Mouse (Mus musculus) MN1 (cell line): ENCODE measurements around the gene Tmx2.
"Not testable (repeated sequence)": the region's sequence is repeated elsewhere in the genome, so short reads cannot be mapped to it uniquely, and the experiment has no call there.

ENCODE experiments used
- DNase-seq: peaks from one replicate; pipeline ENCODE4 v3.0.0-alpha.2; 2016; ENCODE audit warnings: low spot score

The Tmx2 gene

GRCm38 (mm10) chr2:84688080-84688844 lies 9.3 kb upstream of the Tmx2 start:
- DNase-seq: no peak

DNA sequence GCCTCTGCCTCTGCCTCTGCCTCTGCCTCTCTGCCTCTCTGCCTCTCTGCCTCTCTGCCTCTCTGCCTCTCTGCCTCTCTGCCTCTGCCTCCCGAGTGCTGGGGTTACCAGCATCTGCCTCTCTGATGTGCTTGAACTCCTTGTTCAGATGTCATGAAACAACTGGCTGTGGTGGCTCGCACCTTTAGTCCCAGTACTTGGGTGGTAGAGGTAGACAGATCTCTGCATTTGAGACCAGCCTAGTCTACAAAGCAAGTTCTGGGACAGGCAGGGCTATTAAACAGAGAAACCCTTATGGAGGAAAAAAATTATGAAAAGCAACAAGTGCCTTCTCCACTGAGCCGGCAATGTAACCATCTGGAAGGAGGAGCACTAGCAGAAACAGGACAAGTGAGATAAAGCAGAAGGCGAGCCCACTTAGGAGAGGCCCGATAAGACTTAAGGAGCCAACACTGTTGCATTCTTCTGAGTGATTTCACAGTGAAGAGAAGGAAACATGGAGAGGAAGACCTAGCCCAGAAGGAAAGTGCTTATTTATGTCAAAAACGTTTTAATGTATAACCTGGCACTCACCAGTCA lies 3.8 kb upstream of the Tmx2 start:
- DNase-seq: no peak

DNA sequence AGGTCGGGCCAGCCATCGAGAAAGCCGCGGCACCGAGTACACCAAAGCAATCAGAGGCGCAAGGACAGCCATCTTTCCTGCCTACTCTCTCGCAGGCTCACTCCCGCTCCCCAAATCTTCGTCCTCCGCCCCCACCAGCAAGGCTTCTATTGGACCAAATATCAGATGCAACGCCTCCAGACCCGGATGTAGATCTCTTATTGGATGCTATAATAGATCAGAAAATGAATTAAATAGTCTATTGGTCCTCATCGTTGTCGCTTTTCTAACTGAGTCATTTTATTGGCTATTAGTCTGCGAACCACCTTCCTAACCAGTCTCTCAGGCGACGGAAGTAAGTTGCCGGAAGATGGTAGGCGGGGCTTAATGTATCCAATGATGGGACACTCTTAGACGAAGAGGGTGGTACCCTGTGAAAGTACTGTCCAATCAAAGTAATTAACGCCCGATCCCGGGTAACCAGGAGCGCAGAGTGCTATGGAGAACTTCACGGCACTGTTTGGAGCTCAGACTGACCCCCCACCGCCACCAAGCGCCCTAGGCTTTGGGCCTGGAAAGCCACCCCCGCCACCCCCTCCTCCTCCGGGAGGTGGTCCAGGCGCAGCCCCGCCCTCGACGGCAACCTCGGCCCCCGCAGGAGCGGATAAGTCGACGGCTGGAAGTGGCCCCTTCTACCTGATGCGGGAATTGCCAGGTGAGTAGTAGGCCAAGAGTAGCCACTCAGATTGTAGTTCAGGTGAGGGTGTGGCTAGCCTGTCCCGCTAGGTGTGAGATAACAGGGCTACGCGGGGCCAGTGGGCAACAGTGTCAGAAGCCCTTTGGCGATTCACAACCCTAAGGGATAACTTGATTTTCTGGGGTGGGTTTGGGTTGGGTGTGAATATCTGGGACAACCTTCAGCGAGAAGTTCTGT lies 716 bp downstream of the Tmx2 start, which contains the start of the genes Gm28635 and Med19:
TSS of gene Gm28635 (minus strand) at position 74 of the 913 bp plus-strand sequence.
TSS of gene Med19 (plus strand) at position 435 of the 913 bp plus-strand sequence.
- peak; percentile 99 for DNase-seq

GRCm38 (mm10) chr2:84677270-84677967 lies 1.5 kb downstream of the Tmx2 start:
- DNase-seq: peak; percentile 73

GRCm38 (mm10) chr2:84671535-84671934 lies 7.4 kb downstream of the Tmx2 start:
- not testable (repeated sequence) for DNase-seq

DNA sequence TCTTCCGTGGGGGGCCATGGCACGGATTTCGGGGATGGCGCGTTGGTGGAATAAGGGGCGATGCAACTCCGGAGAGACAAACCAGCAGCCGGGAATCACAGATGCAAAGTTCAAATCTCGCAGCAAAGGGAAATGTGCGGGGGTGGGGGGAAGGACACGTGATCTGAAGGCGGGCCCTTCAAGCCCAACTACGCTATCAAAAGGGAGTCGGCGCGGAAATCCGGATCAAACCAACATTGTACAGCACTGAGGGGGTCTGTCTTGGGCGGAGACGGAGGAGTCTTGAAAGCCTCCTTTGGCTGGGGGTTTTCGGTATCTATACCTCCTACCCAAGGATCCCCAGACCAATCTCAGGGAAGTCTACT lies 8.4 kb downstream of the Tmx2 start, which contains the start of gene Selenoh:
TSS of gene Selenoh (minus strand) at position 202 of the 365 bp plus-strand sequence.
- peak; percentile 86 for DNase-seq

DNA sequence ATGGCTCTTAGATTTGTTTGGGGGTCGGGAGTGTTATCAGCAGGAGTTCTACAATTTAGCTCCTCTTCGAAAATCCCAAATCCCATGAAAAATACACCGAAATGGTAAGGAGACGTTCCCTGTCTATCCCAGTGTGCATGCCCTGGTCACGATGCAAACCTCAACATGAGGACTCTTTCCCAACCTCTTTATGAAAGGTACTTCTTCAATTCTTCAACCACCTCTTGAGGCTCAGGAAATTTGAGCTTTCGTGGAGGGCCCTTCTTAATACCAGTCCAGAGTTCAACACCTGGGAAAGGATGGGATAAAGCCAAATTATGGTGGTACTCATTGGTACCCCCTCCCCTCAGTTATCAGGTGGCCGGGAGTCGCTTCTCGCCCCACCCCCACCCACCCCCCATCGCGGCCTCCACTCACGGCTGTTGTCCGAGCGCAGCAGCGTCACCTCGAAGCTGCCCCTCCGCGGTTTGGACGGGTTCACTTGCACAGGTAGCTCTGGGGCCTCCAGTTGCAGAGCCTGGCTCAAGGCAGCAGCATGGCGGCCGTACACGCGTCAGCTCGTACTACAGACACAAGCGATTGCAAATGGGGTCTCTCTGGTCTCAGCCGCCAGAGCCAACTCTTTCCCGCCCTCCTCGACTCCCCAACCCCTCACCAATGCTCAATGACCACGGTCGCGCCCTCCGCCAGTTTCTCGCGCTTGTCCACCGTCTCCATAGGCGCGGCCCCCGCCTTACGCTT lies 8.9 kb downstream of the Tmx2 start:
- DNase-seq: peak; percentile 48

DNA sequence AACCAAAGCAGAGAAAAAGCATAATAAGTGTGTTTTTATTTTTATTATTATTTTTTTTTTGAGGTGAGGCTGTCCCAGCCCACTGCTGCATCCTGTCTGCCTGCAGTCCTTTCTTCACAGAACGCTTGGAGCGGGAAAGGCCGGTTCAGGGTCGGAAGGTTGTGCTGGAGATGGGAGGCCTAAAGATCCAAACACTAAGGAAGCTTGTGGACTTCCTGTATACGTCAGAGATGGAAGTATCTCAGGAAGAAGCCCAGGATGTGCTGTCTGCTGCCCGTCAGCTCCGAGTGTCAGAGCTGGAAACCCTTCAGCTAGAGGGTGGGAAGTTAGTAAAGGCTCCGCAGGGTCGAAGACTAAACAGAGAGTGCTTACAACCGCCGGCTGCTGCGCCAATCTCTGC lies 12.9 kb downstream of the Tmx2 start:
- DNase-seq: no peak

DNA sequence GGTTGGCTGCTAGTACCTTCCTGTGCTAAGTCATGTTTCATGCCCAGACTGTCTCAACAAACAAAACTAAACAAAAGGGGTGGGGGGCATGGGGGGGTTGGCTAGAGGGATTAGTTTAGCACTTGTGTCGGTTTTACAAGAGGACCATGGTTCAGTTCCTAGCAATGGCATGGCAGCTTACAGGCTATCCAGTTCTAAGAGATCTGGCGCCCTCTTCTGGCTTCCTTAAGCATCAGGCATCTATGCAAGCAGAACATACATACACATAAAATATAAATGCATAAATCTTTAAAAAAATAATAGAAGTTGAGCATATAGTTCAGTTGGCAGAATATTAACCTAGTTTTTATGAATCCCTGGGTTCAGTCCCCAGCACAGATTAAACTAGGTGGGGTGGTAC lies 16.1 kb downstream of the Tmx2 start:
- peak; percentile 60 for DNase-seq

- peak; percentile 57 for DNase-seq
These were observed 18.7 kb downstream of the Tmx2 start for GRCm38 (mm10) chr2:84660253-84660652.

DNA sequence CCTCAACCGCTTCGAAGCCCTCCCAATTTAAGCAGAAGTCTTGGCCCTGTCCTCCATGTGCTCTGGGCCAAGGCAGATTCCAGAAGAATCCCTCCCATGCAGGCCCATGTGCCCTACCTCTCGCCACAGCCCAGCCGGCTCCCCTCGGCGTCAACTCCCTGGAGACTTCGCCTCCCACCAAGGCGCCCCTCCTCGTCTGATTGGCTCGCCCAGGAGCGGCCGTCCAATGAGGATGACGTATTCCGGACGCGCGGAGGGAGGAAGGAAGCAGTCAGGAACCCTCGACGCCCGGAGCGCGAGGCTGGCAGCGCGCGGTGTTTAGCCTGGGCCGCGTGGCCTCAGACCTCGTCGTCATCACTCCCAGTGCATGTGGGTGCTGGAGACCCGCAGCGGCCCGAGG lies 20.1 kb downstream of the Tmx2 start, which contains the start of gene Btbd18:
TSS of gene Btbd18 (plus strand) at position 274 of the 400 bp plus-strand sequence.
- no peak for DNase-seq

DNA sequence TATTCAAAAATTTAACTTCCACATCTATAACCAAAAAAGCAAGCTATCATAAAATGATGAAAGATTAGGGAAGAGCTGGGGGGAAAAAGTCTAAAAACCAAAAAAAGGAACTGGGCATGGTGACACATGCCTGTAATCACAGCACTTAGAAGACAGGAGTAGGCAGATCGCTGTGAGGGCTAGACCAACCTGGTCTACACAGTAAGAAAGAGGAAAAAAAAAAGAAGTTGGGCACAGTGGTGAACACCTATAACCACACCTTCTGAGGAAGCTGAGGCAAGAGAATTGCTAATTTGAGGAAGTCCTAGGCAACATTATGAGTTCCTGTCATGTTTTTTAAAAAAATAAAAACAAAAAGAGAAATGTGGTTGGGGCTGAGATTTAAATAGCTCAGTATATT lies 23.1 kb downstream of the Tmx2 start:
- DNase-seq: no peak

GRCm38 (mm10) chr2:84653354-84653753 lies 25.6 kb downstream of the Tmx2 start:
- no peak for DNase-seq

DNA sequence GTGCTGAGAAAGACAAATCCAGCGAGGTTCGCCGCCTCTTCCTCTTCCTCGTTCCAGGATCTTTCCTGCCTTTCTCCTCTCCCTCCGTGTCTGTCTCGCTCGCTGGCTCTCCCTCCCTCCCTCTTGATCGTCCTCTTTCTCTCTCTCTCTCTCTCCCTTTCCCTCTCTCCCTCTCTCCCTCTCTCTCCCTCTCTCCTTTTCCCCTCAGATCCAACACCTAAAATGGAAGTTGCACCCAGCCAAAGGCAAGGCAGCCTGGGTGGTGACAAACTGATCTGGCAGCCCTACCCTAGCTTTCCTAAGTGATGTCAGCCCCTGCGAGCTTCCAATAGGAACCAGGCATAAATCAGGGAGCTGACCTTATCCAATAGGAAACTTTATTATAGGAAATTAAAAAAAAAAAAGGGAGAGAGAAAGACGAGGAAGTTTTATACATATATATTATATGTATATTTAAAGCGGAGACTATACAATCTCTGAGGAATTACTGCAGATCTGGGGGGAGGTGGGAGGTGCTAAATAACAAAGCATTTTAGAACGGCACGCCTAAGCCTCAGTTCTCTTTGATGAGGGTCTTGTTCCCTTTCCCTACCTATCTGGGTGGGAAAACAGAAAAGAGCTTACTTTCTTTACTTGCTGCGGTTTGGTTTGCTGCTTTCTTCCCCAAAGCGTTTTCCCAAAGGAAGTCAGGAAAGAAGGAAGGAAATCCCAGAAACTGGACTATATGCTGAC lies 28.3 kb downstream of the Tmx2 start, which contains the start of gene Ctnnd1:
TSS of gene Ctnnd1 (minus strand) at position 302 of the 732 bp plus-strand sequence.
- peak; percentile 95 for DNase-seq

- no peak for DNase-seq
These were observed 29.3 kb downstream of the Tmx2 start for GRCm38 (mm10) chr2:84649674-84650073.

DNA sequence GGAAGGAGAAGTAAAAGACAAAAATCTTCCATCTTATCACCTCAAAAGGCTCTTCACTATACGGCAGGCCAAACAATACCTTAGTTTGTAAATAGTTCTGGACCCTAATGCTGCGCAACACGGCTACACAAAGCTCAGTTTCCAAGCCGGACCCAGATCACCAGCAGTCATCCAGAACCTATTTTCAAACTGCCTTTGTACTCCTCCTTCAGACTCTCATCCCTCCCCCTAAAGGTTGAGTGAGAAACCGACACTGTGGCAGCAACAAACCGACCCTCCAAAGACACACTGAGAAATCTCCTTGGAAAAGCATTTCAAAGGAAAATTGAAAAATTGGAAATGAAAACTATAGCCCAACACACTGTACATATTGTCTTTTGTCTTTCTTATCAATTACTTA lies 30.6 kb downstream of the Tmx2 start:
- no peak for DNase-seq

DNA sequence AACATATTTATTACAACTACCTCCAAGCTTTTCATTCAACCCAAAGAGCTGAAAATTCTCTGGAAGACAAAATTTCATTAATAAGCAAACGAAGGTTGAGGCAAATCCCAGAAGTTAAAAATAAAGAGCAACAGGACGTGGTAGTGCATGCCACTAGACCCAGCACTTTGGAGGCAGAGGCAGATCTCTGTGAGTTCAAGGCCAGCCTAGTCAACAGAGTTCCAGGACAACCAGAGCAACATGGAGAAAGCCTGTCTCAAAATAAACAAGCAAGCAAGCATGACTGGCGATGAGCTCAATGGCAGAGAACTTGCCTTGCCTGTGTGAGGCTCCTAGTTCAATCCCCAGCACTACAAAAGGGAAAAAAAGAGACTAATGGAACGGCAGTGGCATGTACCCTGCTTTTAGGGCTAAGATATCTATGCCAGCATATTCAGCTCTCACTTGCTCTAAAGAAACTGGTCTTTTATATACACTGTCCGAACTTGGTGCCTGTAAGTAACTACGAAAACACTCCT lies 31.8 kb downstream of the Tmx2 start:
- DNase-seq: no peak

DNA sequence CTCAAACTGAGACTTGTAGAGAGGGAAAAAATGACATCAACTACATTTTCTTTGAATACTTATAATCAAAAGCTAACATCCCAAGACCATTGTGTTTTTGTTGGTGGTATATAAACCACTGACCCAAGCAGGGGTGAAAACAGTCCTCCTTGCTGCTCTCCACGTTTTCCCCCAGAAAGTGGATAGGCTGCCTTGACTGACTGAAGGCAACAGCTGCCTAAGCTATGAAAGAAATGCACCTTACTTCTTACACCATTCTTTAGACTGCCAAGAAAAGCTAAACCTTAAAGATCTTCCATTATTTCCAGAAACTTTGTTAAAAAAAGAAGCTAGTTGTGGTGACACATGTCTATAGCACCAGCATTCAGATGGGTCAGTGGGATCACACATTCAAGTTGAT lies 32.8 kb downstream of the Tmx2 start:
- no peak for DNase-seq

DNA sequence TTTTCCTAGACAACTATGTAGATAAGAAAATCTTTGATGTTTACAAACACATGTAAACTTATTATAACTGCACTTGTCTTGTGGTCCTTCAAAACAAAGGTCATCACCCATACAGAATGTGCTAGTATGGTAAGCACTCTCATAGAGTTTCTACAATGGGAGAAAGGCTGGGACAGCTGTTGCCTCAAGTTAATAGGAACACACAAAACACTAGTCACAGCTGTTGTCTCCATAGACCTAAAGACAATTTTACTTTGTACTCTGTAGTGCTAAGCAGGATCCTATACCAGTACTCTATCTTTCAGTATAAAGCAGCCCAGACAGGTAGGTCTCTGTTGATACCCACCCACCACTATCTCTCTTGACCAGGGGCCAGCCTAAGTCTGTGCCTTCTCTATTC lies 38.1 kb downstream of the Tmx2 start:
- DNase-seq: no peak
